Mouse (Mus musculus) 3T3-L1 (cell line): ENCODE measurements around the gene Ntrk1.
"Not testable (repeated sequence)": the region's sequence is repeated elsewhere in the genome, so short reads cannot be mapped to it uniquely, and the experiment has no call there.

Experiments used
- DNase-seq: peaks from one replicate; pipeline ENCODE4 v3.0.0-alpha.2; 2015; ENCODE audit warnings: low read depth, low spot score

The Ntrk1 gene

DNA sequence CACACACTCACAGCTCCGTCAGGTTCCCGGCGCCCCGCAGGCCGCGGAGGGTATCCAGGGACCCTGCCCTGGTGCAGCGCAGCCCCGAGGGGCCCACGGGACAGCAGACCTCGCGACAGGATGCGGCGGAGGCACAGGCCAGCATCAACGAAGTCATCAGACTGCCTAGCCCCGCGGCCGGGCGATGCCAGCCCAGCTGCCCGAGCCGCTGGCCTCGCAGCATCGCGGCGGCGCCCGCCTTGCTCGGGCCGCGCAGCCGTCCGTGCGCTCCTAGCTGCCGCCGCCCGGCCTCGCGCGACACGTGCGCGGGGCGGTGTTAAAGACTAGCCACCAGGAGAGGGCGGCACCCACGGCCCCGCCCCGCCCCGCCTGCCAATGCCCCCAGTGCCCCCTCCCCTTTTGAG, at the start of gene Ntrk1:
Gene Ntrk1 (minus strand): TSS at position 241 of the 404 bp plus-strand sequence.
- DNase-seq = no peak

DNA sequence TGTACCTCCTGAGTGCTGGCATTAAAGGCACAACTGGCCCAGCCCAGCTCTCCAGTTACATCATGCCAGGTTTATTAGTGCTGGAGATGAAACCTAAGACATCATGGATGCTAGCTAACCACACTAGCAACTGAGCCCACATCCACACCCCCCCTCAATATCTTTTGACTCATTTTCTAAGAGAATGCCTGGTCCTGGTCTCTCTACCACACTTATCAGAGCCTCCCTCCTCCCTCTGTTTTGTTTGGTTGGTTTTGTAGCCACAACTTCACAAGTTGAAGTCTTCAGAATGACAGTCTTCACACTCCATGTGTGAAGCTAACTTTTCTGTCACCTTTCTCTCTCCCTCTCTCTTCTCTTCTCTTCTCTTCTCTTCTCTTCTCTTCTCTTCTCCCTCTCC, 45.9 kb upstream of the Ntrk1 start:
- no peak for DNase-seq

DNA sequence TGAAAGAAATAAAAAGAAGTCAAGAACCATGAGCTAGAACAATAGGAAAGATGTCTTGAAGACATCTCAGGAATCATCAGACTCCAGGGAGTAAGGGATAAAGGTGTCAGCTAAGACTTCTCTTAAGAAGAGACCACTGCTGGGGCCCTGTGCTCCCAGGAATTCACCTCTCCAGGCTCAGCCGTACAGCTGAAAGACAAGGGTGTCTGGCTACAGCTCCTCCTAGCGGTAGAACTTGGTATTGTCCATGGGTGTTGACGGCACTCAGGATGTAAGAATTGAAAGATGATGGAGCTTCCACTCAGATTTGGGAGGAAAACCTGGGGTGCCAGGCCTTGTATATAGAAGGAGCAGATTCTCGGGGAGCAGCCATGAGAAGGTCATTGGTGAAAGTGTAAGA, 43.7 kb upstream of the Ntrk1 start:
- peak; percentile 85 for DNase-seq

DNA sequence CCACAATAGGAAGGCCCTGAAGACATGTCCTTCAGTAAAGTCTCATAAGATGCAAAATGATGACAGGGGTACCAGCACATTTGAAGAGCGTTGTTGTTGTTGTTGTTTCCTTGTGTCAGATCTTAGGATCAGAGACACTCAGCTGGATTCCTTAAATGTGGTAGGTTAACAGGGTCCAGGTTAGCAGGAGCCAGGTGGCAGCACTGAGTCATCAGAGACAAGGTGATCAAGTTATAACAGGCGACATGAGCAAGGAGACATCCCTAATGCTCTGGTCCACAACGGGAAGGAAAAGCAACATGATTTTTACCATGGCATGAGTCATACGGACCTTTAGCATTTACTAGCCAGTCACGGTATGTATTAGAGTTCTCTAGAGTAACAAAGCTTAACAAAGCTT, 38.5 kb upstream of the Ntrk1 start:
- no peak for DNase-seq

DNA sequence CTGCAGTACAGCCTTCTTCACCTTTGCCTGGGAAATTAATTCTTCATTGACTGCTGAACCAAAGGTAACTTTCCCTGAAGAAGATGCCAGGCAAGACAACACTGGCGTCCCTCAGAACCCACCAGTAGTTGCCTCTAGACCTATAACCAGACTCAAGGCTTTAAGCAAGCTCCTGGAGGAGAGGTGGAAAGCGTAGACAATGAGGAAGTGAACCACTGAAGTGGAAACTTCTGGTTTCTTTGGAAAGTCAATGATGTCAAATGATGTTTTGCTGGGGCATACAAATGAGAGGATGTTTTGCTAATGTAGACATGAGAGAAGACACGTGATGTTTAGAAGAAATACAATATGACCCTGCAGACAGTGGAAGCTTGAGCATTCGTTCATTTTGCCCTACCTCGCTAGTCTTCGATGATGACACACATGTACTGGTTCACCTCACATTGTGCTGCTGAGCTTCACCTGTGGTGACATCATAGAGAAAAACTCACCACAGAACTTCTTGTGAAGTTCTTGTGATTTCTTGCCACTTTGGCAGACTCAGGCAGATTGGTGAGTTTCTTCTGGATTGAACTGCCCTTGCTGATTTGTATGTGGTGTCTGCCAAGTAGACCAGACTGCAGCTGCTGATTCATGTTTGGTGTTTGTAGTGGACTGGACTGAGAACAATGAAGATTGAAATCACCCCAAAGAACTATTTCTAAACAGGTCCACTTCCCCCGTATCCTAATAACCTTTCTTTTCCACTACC, 37.3 kb upstream of the Ntrk1 start:
- no peak for DNase-seq

DNA sequence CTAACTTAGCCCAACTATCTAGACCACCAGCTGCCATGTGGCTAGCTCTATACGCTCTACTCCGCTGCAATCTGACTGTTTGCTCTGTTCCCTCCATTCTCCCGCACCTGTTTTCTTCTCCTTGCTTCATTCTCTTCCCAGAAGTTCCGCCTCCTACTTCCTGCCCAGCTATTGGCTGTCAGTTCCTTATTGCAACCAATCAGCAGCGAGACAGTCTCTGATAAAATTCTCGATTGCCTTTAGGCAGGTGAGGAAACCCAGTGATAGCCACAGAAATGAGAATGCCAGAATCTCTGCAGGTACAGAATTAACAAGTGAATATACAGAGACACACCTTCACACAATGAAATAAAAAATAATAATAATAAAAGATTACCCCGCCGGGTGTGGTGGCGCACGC, 34.1 kb upstream of the Ntrk1 start:
- DNase-seq = no peak

DNA sequence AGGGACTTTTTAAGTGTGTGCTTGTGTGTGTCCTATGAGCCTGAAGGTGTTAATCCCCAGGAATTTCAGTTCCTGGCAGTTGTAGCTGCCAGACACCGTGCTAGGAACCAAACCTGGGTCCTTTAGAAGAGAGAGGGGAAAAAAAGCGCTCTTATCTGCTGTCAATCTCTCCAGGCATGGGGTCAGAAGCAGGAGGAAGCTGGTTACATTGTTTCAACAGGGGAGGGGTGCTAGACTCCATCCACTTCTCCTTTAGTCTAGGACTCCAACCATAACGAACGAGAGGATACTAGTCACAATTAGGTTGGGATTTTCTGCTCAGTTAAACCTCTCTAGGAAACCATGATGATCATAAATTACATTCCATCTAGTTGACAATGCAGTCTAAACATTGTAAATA, 33.5 kb upstream of the Ntrk1 start:
- DNase-seq = no peak

DNA sequence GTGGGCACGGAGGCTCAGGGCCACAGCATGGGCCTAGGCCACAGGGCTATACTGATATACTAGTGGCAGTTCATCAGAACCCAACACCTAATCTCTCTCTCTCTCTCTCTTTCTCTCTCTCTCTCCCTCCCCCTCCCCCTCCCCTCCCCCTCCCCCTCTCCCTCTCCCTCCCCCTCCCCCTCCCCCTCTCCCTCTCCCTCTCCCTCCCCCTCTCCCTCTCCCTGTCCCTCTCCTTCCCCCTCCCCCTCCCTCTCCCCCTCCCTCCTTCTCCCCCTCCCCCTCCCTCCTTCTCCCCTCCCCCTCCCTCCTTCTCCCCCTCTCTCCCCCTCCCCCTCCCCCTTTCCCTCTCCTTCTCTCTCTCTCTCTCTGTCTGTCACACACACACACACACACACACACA, 29.2 kb upstream of the Ntrk1 start, which contains the start of gene Pear1:
Gene Pear1 (minus strand): TSS at position 101 of the 400 bp plus-strand sequence.
- not testable (repeated sequence) for DNase-seq

DNA sequence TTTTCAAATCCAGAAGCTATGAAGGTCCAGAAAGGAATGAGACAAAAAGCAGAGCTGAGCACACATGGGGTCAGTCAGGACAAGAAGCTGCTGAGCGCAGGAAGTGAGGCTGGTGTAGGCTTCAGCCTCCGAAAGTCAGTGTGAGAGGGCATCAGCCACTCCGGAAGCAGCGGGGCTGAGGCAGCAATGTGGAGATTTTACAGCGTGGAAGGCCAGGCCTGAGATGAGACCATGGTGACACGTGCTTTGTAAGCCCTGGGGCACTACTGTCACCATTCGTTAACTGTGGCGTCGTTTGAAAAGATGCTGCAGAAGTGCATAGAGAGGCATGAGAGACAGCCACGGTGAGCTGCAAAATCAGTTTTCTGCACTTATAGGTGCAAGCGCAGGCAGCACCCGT, 23.3 kb upstream of the Ntrk1 start:
- DNase-seq = no peak

DNA sequence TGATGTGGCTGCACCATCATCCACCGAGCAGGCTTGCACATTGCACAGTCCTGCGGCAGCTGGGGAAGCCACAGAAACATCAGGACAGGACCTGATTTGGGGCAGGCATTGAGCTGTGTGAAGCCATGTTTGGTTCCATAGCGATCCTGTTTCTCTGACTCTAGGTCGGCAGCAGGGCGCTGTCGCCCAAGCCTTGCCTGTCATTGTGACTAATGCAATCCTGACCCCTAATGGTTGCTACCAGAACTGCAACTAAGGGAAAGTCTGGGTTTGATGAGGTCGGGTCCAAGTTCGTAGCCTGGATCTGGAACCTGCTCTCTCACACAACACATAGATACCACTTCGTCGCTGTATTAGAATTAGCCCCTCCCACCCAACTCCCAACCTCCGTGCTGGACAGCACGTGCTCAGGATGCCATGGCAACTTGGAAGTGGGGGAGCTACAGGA, 21.7 kb upstream of the Ntrk1 start:
- DNase-seq = peak; percentile 90

DNA sequence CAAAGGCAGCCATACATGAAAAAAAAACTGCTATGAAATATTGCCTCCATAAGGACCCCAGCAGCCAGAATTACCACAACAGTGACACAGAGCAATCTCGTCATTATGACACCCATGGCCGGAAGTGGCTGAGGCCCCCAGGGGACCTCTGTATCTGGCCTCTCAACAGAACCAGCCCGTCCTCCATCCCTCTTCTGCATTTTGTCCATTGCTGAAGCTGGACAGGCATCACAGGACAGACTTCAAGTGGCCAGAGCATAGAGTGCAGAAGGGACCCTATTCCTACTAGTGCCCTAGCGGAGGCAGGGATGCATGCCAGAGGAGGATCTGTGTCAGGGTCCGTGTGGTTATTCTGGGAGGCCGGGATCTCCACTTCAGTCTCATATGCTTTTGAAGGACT, 21.2 kb upstream of the Ntrk1 start:
- no peak for DNase-seq

DNA sequence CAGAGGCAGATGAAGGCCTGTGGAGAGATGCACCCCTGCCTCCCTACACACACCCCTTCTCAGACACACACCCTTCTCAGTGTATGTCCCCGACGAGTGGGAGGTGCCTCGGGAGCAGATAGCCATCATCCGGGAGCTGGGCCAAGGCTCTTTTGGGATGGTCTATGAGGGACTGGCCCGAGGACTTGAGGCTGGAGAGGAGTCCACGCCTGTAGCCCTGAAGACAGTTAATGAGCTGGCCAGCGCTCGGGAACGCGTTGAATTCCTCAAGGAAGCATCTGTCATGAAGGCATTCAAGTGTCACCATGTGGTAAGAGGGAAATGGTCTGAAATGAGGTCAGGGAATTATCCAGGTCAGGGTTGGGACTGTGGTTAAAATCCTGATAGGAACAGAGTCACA, 17.9 kb upstream of the Ntrk1 start:
- no peak for DNase-seq

DNA sequence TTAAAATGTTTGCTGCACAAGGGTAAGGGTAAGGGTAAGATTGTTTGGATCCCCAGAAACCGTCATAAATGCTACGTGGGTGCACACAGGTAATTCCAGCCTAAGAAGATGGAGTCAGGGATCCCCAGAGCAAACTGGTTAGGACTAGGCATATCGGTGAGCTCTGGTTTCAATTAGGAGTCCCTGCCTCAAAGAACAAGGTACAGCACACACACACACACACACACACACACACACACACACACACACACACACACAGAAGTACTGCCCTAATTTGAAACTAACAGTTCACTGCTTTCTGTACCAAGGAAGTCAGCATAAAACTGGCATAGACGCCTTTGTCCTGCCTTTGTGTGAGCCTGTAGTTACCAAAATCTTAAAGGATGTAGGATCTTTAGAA, 17.5 kb upstream of the Ntrk1 start:
- DNase-seq = no peak

DNA sequence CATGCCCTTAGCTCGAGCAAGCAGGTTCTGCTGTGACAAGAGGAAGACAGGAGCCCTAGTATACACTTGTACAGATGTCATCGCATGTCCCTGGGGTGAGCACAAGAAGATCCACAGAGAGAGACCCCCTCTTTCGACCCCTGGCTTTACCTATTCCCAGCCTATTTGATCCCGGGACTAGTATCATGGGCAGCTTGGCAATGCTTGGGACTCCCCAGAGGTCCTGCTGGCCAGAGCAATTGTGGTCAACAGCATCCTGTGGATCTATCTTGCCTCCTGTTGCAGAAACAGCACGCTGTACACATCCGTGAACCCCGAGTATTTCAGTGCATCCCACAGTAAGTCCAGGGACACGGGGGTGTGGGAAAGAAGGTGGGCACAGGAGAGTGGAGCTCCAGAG, 16.3 kb upstream of the Ntrk1 start:
- no peak for DNase-seq

DNA sequence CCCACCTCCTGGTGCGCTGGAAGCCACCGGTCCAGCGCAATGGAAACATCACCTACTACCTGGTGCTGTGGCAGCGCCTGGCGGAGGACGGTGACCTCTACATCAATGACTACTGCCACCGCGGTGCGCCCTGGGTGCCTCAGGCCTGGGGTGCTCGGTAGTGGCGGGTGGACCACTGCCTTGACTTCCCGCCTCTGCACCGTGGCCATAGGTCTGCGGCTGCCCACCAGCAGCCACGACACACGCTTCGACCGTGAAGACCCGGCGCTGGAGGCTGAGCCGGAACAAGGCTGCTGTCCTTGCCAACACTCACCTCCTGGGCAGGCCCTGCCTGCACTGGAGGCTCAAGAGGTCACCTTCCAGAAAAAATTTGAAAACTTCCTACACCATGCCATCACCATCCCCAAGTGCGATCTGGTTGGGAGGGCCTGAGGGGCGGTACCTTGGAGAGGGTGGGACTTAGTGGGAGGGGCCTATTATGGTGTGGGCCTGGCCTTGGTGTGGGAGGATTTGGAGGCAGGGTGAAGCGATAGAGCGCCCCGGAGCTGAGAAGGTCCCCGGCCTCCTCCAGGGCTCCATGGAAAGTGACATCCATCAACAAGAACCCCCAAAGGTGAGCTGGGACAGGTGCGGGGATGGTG, 14.5 kb upstream of the Ntrk1 start:
- DNase-seq = no peak

DNA sequence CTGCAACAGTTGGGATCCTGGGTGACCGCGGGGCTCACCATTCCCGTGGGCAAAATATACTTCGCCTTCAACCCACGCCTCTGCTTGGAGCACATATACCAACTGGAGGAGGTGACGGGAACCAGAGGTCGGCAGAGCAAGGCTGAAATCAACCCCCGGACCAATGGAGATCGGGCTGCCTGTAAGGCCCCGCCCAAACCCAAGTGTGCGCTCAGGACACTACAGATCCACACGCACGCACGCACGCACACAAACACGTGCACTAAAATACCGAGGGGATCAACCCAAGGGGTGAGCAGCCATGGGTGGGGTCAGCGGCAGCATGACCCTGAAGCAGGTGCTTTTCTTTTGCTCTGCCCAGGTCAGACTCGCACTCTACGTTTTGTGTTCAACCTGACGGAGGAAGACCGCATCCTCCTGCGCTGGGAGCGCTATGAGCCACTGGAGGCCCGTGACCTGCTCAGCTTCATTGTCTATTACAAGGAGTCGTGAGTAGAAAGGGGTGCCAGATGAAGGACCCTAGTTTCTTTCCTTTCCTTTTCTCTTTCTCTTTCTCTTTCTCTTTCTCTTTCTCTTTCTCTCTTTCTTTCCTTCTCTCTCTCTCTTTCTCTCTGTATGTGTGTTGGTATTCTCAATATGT, 9.2 kb upstream of the Ntrk1 start:
- no peak for DNase-seq

DNA sequence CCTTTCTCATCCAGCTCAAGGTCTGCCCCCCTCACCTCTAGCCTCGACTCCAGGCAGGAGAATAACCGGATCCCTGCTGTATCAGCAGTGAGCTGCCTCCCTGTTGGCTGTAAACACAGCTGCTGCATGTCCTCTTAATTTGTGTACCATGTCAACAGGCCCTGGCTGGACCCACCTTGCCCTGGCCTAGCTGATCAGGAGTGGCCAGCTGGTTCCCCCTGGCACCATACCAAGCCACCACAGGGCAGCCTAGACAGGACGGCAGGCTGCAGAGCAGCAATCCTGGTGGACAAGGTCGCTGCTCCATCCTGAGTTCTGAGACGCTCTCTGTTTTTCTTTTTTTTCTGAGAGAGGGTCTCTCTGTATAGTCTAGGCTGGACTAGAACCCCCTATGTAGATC, 6.7 kb upstream of the Ntrk1 start:
- no peak for DNase-seq

DNA sequence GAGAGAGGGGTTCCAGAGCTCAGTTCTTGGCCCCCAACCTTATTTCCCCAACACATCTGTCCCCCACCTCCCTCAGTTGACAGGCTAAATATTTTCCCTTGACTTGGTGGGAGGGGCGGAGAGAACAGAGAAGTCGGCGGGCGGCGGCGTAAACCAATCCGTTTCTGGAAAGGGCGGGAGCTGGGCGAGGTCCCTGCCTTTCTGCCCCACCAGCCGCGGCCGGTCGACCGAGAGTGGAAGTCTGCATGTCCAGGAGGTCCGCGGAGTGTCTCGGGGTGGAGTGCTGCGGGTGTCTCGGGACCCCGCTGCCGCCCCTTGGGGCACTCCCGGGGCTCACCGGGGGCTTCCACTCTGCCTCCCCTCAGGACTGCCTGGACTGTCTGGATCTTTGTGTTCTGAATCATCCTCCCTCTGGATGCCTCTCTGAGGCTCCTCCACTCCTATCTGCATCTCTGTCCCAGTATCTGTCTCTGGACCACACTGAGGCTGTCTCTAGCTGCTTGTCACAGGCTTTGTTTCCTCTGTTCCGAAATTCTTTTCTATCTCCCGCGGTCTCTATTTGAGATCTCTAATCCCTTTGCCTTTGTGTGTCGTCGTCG, 1.9 kb upstream of the Ntrk1 start, which contains the start of gene Insrr:
Gene Insrr (plus strand): TSS at position 216 of the 599 bp plus-strand sequence.
- DNase-seq = no peak

DNA sequence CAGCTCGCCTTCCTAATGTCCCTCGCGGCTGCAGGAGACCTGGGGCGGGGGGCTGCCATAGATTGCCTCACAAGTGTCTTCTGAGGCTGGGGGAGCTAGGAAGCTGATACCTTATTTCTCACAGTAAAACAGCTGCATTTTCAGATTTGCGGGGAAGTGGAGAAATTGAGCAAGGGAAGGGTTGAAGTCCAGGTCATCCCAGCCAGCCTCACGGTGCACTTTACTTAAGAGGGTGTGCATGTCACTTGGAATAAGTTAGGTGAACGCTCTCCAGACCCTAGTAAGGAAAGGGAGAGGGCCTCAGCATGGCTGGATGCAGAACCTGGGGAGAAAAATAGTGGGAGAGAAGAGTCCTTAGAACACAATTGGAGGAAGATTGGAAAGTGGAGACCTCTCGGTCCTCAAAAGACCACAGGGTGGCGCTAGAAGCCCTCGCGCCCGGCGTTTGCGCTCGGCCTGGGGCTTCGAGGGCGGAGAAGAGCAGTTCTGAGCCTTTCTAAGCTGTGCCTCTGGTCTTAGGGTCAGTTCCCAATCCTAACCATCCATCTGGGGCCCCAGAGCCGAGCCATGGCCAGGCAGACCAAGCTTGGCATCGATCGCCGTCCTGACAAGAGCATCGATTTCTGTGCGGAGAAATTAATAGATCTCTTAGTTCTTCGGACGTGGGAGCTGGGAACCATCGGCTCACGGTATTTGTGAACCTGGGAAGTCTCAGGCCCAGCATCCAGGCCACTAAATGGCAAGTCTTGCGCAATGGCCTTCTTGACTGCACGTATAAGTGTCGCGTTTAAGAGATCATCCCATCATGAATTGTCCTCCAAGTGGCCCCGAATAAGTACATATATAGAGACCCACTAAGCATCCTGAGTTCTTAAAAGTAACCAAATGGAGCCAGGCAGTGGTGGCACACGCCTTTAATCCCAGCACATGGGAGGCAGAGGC, 645 bp upstream of the Ntrk1 start:
- no peak for DNase-seq

DNA sequence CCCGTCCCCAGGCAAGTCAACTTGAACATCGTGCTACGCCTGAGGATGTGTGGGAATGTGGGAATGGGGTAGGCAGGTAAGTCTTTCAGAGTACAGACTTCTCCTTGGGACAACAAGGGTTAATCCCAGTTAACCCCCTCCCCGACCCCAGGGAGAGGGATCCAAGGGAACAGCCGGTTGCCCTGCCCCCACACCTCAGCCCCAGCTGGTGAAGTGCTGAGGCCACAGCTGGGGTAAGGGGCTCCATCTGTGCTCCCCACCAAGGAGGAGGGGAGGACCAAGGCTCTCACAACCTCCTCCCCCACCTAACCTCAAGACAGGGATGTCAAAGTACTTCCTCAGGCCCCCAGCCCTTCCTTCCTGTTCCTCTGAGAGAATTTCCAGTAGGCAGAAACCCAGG, 5.2 kb downstream of the Ntrk1 start:
- DNase-seq = no peak

DNA sequence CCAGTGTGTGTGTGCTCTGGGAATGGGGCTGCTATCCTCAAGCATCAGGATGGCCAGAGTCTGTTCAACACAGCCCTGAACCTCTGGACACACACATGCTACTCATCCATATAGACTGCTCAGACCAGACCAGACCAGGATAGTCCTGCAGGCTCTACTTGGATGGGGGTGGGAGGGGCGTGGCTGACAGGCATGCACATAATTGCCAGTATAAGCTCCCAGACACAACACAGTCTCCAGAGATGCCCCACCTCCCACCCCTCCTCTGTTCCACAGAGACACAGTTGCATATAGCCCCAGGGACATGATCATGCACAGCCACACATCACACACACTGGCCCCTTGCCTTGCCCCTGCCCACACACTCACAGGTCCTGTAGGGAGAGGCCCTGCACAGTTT, 5.7 kb downstream of the Ntrk1 start:
- no peak for DNase-seq
